Mouse (Mus musculus) intestine, embryonic 14.5 days (tissue): ENCODE results near the gene Dst. TPM values are rescaled to one million over a fixed set of nuclear protein-coding genes. Genes with fewer than 3 reads are reported as not detected.

Experiments
- ATAC-seq: fragments of 200-750 bp; cut with Nextera tagmentation; replicated peaks from 2 replicates; pipeline ENCODE4 v1.8.0; 2017; ENCODE audit warnings: low read depth, moderate number of reproducible peaks, moderate TSS enrichment, moderate library complexity; ENCODE audit not compliant: low FRiP score, low TSS enrichment
- DNase-seq: peaks from one replicate; pipeline ENCODE4 v3.0.0-alpha.2; 2018; ENCODE audit warnings: low spot score
- H3K27ac ChIP-seq: fragments of 300-500 bp; sonication (generic); 2 replicates; pipeline ENCODE4 v1.5.1; 2014; ENCODE audit warnings: low read depth, mild to moderate bottlenecking, control low read depth
- H3K27me3 ChIP-seq: fragments of 300-500 bp; sonication (generic); replicated peaks from 2 replicates; pipeline ENCODE4 v1.6.1; 2014; ENCODE audit warnings: low read length, control low read depth; ENCODE audit not compliant: control insufficient read depth, insufficient read depth
- H3K36me3 ChIP-seq: fragments of 300-500 bp; sonication (generic); 2 replicates; pipeline ENCODE4 v1.6.1; 2014; ENCODE audit warnings: low read length, control low read depth; ENCODE audit not compliant: control insufficient read depth, insufficient read depth
- H3K4me1 ChIP-seq: fragments of 300-500 bp; sonication (generic); replicated peaks from 2 replicates; pipeline ENCODE4 v1.6.1; 2014; ENCODE audit warnings: low read length, control low read depth, mixed read lengths; ENCODE audit not compliant: control insufficient read depth, insufficient read depth
- H3K4me2 ChIP-seq: fragments of 300-500 bp; sonication (generic); 2 replicates; pipeline ENCODE4 v1.6.1; 2014; ENCODE audit warnings: low read length
- H3K4me3 ChIP-seq: fragments of 300-500 bp; sonication (generic); 2 replicates; pipeline ENCODE4 v1.5.1; 2014; ENCODE audit warnings: low read depth, low read length, control low read depth, mixed read lengths
- H3K9ac ChIP-seq: fragments of 300-500 bp; sonication (generic); 2 replicates; pipeline ENCODE4 v1.6.1; 2014; ENCODE audit warnings: mild to moderate bottlenecking, low read length
- H3K9me3 ChIP-seq: fragments of 300-500 bp; sonication (generic); 2 replicates; pipeline ENCODE4 v1.6.1; 2016; ENCODE audit warnings: low read length, control low read depth; ENCODE audit not compliant: control insufficient read depth
- WGBS: fragments of 180-500 bp; shearing (Covaris S2); extraction: QIAGEN DNeasy Blood & Tissue Kit; methylation state at CpG from one replicate; pipeline ENCODE4 v1.1.7; 2014; 5-methylcytosine and 5-hydroxymethylcytosine counted together
- polyA plus RNA-seq: library from polyadenylated mRNA; unstranded; fragments of >200 nt; fragmentation: Nextera tagmentation; extraction: Ambion mirVana; gene quantifications from 2 replicates; pipeline ENCODE4 v1.2.1, GENCODE M21; 2014

Gene Dst
- polyA plus RNA-seq, 1 experiment from 2014 or later: 27.7 TPM

DNA sequence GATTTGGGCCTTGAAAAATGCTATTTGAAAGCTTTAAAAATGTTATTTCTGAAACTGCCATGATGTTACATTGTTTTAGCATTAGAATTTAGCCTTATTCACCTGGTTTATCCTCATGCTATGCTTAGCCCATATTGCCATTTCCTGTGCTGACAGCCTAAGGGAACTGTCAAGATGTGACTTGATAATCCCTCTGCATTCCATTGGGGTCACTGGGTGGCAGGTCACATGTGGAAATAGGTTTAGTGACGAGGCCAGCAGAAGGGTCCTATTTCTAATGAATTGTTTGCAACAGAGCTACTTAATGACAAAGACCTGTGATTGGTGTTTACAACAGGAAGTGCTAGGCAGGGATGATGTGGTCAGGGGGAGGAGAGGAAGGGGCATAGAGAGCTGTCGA is 61.9 kb downstream of the Dst start:
- no peak overlapping the region for H3K4me3 ChIP-seq
- no peak overlapping the region for H3K4me2 ChIP-seq
- H3K9me3 ChIP-seq: no peaks in the 10 kb centered on the region
- no peak for ATAC-seq
- no peaks in the 10 kb centered on the region for H3K27me3 ChIP-seq
- no peaks in the 10 kb centered on the region for H3K4me1 ChIP-seq
- 36% methylated on average over 2 of the region's 2 CpGs for WGBS
- no peaks in the 10 kb centered on the region for H3K36me3 ChIP-seq
- no peak for DNase-seq
- H3K27ac ChIP-seq: no peak overlapping the region
- H3K9ac ChIP-seq: no peak overlapping the region

DNA sequence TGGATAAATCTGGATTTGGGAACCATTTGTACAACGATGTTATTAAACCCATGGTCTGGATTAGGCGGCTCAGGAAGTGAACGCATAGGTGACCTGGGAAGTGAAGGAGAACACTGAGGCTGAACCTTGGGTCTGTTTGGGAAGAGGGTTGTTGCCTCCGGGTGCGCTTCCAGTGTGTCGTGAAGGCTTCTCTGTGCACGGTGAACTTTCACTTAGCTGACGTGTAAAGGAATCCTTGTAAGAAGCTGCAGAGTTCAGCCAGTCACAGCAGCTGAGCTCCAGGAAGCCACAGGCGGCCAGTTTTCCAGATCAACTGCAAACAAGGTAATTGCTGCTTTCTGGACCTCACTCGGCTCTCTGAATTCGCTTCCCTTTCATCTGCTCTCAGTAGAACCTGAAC is 66.4 kb downstream of the Dst start:
- ATAC-seq (no peak), DNase-seq (no peak)
- H3K36me3 ChIP-seq: no peaks in the 10 kb centered on the region
- H3K4me2 ChIP-seq: no peak overlapping the region
- no peaks in the 10 kb centered on the region for H3K4me1 ChIP-seq
- WGBS: 85% methylated on average over 11 of the region's 11 CpGs
- H3K9me3 ChIP-seq: no peaks in the 10 kb centered on the region
- no peak overlapping the region for H3K27ac ChIP-seq
- no peak overlapping the region for H3K9ac ChIP-seq
- no peaks in the 10 kb centered on the region for H3K27me3 ChIP-seq
- H3K4me3 ChIP-seq: no peak overlapping the region

DNA sequence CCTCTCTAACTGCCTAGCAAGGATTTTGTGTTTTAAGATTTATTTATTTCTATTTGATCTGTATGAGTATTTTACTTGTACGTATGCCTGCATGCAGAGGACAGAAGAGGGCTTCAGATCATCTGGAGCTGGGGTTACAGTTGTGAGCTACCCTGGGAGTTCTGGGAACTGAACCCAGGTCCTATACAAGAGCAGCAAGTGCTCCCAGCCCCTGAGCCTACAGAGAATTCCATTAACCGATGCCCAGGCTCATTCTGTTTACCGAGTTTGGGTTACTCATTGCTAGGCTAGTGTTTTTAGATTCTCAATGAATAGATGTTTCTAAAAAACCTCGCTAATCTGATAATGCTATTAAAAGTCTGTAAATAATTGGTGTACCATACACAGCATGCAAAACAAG is 67.3 kb downstream of the Dst start:
- H3K4me1 ChIP-seq: no peaks in the 10 kb centered on the region
- H3K4me2 ChIP-seq: no peak overlapping the region
- H3K9ac ChIP-seq: no peak overlapping the region
- H3K9me3 ChIP-seq: no peaks in the 10 kb centered on the region
- ATAC-seq: no peak
- H3K4me3 ChIP-seq: no peak overlapping the region
- H3K27ac ChIP-seq: no peak overlapping the region
- H3K27me3 ChIP-seq: no peaks in the 10 kb centered on the region
- DNase-seq: no peak
- WGBS: 77% methylated on average over 4 of the region's 4 CpGs
- H3K36me3 ChIP-seq: no peaks in the 10 kb centered on the region

DNA sequence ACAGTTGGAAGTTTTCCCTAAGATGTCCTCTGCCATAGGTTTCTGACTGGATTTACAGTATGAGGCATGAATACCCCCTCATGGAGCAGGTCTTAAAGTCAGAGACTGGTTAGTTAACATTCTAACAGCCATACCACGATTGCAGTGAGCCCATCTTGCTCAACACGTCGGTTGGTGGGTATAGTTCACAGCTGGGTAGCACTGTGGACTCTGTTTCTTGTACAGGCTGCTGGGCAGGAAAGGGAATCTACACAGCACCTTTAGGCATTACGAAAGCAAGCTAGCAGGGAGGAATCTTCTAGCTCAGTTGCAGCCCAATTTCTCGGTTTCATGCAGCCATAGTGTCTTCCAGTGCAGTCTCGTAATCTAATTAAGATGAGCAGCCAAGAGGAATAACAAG is 69.8 kb downstream of the Dst start:
- H3K4me2 ChIP-seq: no peak overlapping the region
- DNase-seq: no peak
- no peaks in the 10 kb centered on the region for H3K36me3 ChIP-seq
- no peak overlapping the region for H3K4me3 ChIP-seq
- H3K27me3 ChIP-seq: no peaks in the 10 kb centered on the region
- H3K27ac ChIP-seq: no peak overlapping the region
- no peaks in the 10 kb centered on the region for H3K9me3 ChIP-seq
- 88% methylated on average over 6 of the region's 6 CpGs for WGBS
- no peak overlapping the region for H3K9ac ChIP-seq
- no peaks in the 10 kb centered on the region for H3K4me1 ChIP-seq
- ATAC-seq: no peak

DNA sequence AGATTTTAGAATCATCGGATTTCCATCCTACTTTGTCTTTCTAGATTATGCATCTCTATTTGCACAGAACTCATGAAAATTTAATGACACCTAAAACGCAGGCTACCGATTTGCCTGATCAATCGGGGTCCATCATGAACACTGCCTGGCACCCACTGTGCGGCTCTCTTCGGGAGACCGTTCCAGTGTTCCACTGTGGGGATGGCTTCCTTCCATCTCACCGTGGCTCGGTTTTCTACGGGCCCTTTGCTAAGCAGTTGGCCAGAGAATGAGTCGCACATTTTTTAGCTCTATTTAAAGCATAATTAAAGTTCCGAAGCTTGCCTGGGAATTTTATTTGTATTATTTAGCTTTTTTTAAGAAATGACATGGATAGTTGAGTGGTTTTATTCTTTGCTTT is 72.4 kb downstream of the Dst start:
- DNase-seq (no peak), ATAC-seq (no peak)
- 92% methylated on average over 12 of the region's 12 CpGs for WGBS

DNA sequence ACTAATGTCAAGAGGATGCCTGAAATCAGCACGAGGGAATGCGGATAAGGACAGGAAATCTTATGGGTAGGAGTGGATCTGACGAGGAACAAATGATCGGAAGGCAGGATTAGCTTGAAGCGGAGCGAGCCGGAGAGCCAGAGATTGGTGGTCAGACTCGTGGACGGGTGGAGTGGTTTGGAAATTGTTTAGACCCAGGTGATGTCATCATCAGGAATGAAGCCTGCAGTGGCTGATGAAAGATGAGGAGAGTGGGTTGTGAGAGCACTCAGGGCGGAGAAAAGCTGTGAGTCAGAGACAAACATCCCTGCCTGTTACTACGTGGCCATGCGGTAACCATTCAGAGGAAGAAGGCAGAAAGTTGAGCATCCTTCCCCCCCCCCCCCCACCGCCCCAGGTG is 81.6 kb downstream of the Dst start:
- DNase-seq (no peak), ATAC-seq (no peak)
- Histone ChIP-seq H3K9me3 (0 out of 2 replicates have a peak, but pooled peaks cover 2% of the 10 kb centered on the region), H3K9ac (no peak overlapping the region), H3K27ac (no peak overlapping the region), H3K27me3 (no peaks in the 10 kb centered on the region), H3K4me3 (no peak overlapping the region), H3K4me1 (no peaks in the 10 kb centered on the region), H3K36me3 (no peaks in the 10 kb centered on the region), H3K4me2 (no peak overlapping the region)
- WGBS: 79% methylated on average over 13 of the region's 13 CpGs

More for the DNA sequence above, 72.4 kb downstream of the Dst start:
- Histone ChIP-seq H3K9me3 (no peaks in the 10 kb centered on the region), H3K36me3 (no peaks in the 10 kb centered on the region), H3K4me1 (no peaks in the 10 kb centered on the region), H3K4me3 (no peak overlapping the region), H3K27me3 (no peaks in the 10 kb centered on the region), H3K9ac (no peak overlapping the region), H3K4me2 (no peak overlapping the region), H3K27ac (no peak overlapping the region)

DNA sequence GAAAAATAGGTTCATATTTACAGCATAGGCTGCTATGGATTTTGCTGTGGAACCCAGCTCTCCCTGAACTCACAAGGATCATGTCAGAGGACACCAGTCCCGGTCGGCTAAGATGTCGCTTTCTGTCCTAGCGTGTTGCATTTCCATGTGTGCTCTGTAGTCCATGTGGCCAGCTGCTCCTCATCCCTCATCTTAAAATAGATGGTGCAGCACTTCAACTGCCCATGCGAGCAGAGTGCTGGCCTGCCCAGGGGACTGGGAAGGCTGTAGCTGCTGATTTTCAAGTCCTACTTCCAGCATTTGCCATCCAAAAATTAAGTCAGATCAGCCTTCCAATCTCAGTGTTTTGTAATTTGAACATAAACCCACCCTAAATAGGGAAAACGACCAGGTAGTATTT is 83.0 kb downstream of the Dst start:
- Histone ChIP-seq H3K36me3 (no peaks in the 10 kb centered on the region), H3K27me3 (no peaks in the 10 kb centered on the region), H3K27ac (no peak overlapping the region), H3K9ac (no peak overlapping the region), H3K9me3 (no peaks in the 10 kb centered on the region), H3K4me3 (no peak overlapping the region), H3K4me1 (no peaks in the 10 kb centered on the region), H3K4me2 (no peak overlapping the region)
- DNase-seq: no peak
- 85% methylated on average over 6 of the region's 6 CpGs for WGBS
- no peak for ATAC-seq

DNA sequence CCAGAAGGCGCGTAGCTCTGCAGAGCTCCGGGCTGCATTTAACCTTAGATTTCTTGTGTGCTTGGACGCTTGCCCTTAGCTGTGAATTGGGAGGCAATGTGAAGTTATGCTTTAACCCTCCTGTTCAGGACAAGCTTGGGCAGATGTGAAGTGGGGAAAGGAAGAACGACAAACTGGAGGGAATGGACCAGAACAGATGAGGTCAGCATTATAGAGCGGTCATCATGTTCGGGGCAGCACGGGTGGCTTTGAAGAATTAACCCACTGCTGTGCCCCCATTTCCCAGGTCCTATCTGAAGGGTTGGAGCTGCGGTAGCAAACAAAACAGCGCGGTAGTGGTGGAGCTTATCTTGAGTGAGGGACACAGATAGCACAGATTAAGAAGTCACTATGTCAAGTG is 84.8 kb downstream of the Dst start:
- ATAC-seq: no peak
- WGBS: 81% methylated on average over 11 of the region's 11 CpGs
- no peak overlapping the region for H3K4me3 ChIP-seq

DNA sequence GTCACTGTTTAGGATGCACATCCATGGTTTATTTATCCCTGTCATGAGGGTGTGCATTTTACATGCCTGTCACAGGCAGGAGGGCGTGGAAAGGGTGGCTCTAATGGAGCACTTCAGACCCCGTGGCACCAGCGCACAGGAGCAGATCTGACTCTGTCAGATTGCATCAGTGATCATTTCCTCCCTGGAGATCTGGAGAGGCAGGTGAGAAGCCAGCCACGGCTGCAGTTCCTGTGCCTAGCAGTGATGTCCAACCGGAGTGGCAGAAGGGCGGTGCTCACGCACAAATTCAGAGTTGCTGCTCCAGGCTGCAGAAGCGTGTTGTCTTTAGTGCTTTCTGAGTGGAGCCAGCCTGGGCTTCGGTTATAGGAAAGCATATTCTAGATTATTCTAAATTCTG is 86.2 kb downstream of the Dst start:
- Histone ChIP-seq H3K9me3 (no peaks in the 10 kb centered on the region), H3K27ac (no peak overlapping the region), H3K4me1 (no peaks in the 10 kb centered on the region), H3K36me3 (no peaks in the 10 kb centered on the region), H3K27me3 (no peaks in the 10 kb centered on the region), H3K4me2 (no peak overlapping the region), H3K9ac (no peak overlapping the region), H3K4me3 (no peak overlapping the region)
- 48% methylated on average over 9 of the region's 9 CpGs for WGBS
- no peak for DNase-seq
- ATAC-seq: no peak

More for the DNA sequence above, 84.8 kb downstream of the Dst start:
- H3K4me2 ChIP-seq: no peak overlapping the region
- H3K9me3 ChIP-seq: no peaks in the 10 kb centered on the region
- no peak for DNase-seq
- H3K4me1 ChIP-seq: no peaks in the 10 kb centered on the region
- H3K36me3 ChIP-seq: no peaks in the 10 kb centered on the region
- H3K27me3 ChIP-seq: no peaks in the 10 kb centered on the region
- no peak overlapping the region for H3K27ac ChIP-seq
- H3K9ac ChIP-seq: no peak overlapping the region
